ENCODE assay signal across 8 mouse cellular contexts in the genomic region with DNA sequence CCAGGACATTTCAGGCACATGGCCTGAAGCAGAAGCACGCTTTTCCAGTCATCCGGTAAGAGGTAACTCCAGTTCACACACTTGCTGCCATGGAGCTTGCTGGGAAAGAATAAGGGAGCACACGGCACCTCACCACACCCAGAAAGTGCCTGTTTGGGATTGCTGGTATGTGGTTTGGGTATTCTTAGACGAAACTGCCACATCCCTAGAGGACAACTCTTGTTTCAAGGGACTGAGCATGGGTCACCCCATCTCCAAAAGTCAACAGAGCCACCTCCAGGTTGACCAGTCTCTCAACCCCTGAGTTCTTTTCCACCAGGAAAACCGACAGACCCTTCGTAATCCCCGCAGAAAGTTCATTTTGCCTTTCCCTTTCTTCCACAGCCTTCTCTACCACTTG. TPM values are rescaled to one million over a fixed set of nuclear protein-coding genes. Genes with fewer than 3 reads are reported as not detected.
A peak's percentile ranks its signal among the peaks of the same experiment; 100 is the strongest.
DNase-seq lines count a peak whose midpoint lies in the region; ATAC-seq lines count a peak whose summit lies in the region.

No protein-coding gene starts in this region.

- no peaks in the 10 kb centered on the region for H3K9me3 ChIP-seq in lung, embryonic 16.5 days (ENCODE audit: control insufficient read depth, low read length)
- H3K9me3 ChIP-seq in intestine, embryonic 15.5 days, result no peaks in the 10 kb centered on the region
- no peaks in the 10 kb centered on the region for H3K9me3 ChIP-seq in stomach, embryonic 14.5 days (ENCODE audit: control insufficient read depth, low read depth, low read length)

- H3K27ac ChIP-seq in lung, embryonic 16.5 days (ENCODE audit: low read length), result peak overlapping the region; percentile 94
- no peak overlapping the region for H3K27ac ChIP-seq in intestine, embryonic 15.5 days
- H3K27ac ChIP-seq in stomach, embryonic 14.5 days (ENCODE audit: low read length), result peak overlapping the region; percentile 91; the same call in 1 of the 2 replicates

- H3K4me1 ChIP-seq in lung, embryonic 16.5 days (replicated peaks; ENCODE audit: control insufficient read depth, insufficient read depth, low read length), result peaks cover 21% of the 10 kb centered on the region
- H3K4me1 ChIP-seq in intestine, embryonic 15.5 days (replicated peaks), result 0 out of 2 replicates have a peak, but pooled peaks cover 4% of the 10 kb centered on the region
- peaks cover 15% of the 10 kb centered on the region; the same call in 1 of the 2 replicates for H3K4me1 ChIP-seq in stomach, embryonic 14.5 days (ENCODE audit: control insufficient read depth, insufficient read depth, low read length)

- peak overlapping the region; percentile 99 for H3K9ac ChIP-seq in lung, embryonic 16.5 days (ENCODE audit: low read length)
- no peak overlapping the region; the same call in 1 of the 2 replicates for H3K9ac ChIP-seq in intestine, embryonic 15.5 days
- H3K9ac ChIP-seq in stomach, embryonic 14.5 days (replicated peaks; ENCODE audit: low read depth, low read length), result peak overlapping the region; percentile 98; the same call in 1 of the 2 replicates

- WGBS in lung, embryonic 16.5 days, result 26% methylated on average over 7 of the region's 7 CpGs
- WGBS in intestine, embryonic 15.5 days, result 51% methylated on average over 7 of the region's 7 CpGs
- WGBS in stomach, embryonic 14.5 days, result 42% methylated on average over 7 of the region's 7 CpGs

- no peak for ATAC-seq in cerebellum, adult (ENCODE audit: insufficient number of reproducible peaks, low FRiP score, low TSS enrichment)
- ATAC-seq in lung, embryonic 16.5 days (ENCODE audit: low read depth), result peak; percentile 6; the same call in 1 of the 2 replicates
- ATAC-seq in intestine, embryonic 15.5 days, result no peak
- ATAC-seq in stomach, embryonic 14.5 days (ENCODE audit: insufficient number of reproducible peaks, insufficient read depth, low FRiP score, low read depth), result no peak

- H3K4me2 ChIP-seq in lung, embryonic 16.5 days (ENCODE audit: low read depth, low read length), result peak overlapping the region; percentile 78
- H3K4me2 ChIP-seq in intestine, embryonic 15.5 days (replicated peaks), result peak overlapping the region; percentile 91
- H3K4me2 ChIP-seq in stomach, embryonic 14.5 days (replicated peaks; ENCODE audit: low read depth, low read length), result peak overlapping the region; percentile 66

- H3K27me3 ChIP-seq in lung, embryonic 16.5 days (ENCODE audit: control insufficient read depth, insufficient read depth, low read depth, low read length), result no peaks in the 10 kb centered on the region
- H3K27me3 ChIP-seq in intestine, embryonic 15.5 days (replicated peaks), result no peaks in the 10 kb centered on the region
- no peaks in the 10 kb centered on the region for H3K27me3 ChIP-seq in stomach, embryonic 14.5 days (ENCODE audit: control insufficient read depth, insufficient read depth, low read length)

- peak; percentile 33 for DNase-seq in cerebellum, adult 11 months
- no peak for DNase-seq in lung, postnatal 14 days
- DNase-seq in thymus, postnatal 14 days, result no peak
- no peak for DNase-seq in left cerebral cortex, adult 18-20 months (ENCODE audit: low spot score in 2 of 2)

- H3K36me3 ChIP-seq in lung, embryonic 16.5 days (ENCODE audit: control insufficient read depth, insufficient read depth, low read length), result no peaks in the 10 kb centered on the region
- no peaks in the 10 kb centered on the region for H3K36me3 ChIP-seq in intestine, embryonic 15.5 days
- H3K36me3 ChIP-seq in stomach, embryonic 14.5 days (ENCODE audit: control insufficient read depth, insufficient read depth, low read length), result no peaks in the 10 kb centered on the region

- H3K4me3 ChIP-seq in lung, embryonic 16.5 days (ENCODE audit: low read length), result peak overlapping the region; percentile 81
- H3K4me3 ChIP-seq in intestine, embryonic 15.5 days (replicated peaks), result peak overlapping the region; percentile 79
- H3K4me3 ChIP-seq in stomach, embryonic 14.5 days (ENCODE audit: low read depth, low read length), result peak overlapping the region; percentile 87

RNA-seq across cellular contexts. Expression of a gene that starts 1.6 kb away (rescaled TPM):
- 29.7 and 32.0 TPM in 2 replicates for polyA plus RNA-seq in lung, embryonic 16.5 days (2015; fragmentation: Nextera tagmentation; extraction: Ambion mirVana)
- 9.8 and 10.3 TPM in 2 replicates for polyA plus RNA-seq in intestine, embryonic 15.5 days (2015; fragmentation: Nextera tagmentation; extraction: Ambion mirVana)
- 19.5 and 20.2 TPM in 2 replicates for polyA plus RNA-seq in stomach, embryonic 14.5 days (2014; fragmentation: Nextera tagmentation; extraction: Ambion mirVana)
- total RNA-seq in left cerebral cortex, adult 18-20 months (2021), result 10 to 100 TPM; 19.5 to 23.5 TPM
